Mouse (Mus musculus) hindlimb bud, embryonic 11.5 days (tissue): ENCODE measurements around the gene Grm8.

Source experiments
- DNase-seq: peaks from one replicate; pipeline ENCODE4 v3.0.0-alpha.2; 2012; ENCODE audit warnings: low read depth, low spot score; ENCODE audit errors: extremely low spot score

Grm8 gene

GRCm38 (mm10) chr6:28135001-28135401, at the start of gene Grm8:
Gene Grm8 (minus strand): TSS chr6:28135178.
- DNase-seq = no peak

GRCm38 (mm10) chr6:28169851-28170539, 35.0 kb upstream of the Grm8 start:
- no peak for DNase-seq

- no peak for DNase-seq
These were observed 25.4 kb upstream of the Grm8 start for GRCm38 (mm10) chr6:28160399-28160798.

- no peak for DNase-seq
These were observed 11.5 kb upstream of the Grm8 start for GRCm38 (mm10) chr6:28146445-28146844.

- no peak for DNase-seq
These were observed 7.4 kb upstream of the Grm8 start for GRCm38 (mm10) chr6:28142332-28142731.

- DNase-seq = peak; percentile 50
These were observed 644 bp upstream of the Grm8 start for GRCm38 (mm10) chr6:28135411-28136233.

- DNase-seq = no peak
These were observed 652 bp downstream of the Grm8 start for GRCm38 (mm10) chr6:28134251-28134801.

- no peak for DNase-seq
These were observed 1.5 kb downstream of the Grm8 start for GRCm38 (mm10) chr6:28133206-28134063.

- DNase-seq = no peak
These were observed 2.9 kb downstream of the Grm8 start for GRCm38 (mm10) chr6:28132056-28132455.

GRCm38 (mm10) chr6:28128871-28129270, 6.1 kb downstream of the Grm8 start:
- no peak for DNase-seq

- no peak for DNase-seq
These were observed 19.5 kb downstream of the Grm8 start for GRCm38 (mm10) chr6:28115519-28115918.

GRCm38 (mm10) chr6:28114916-28115315, 20.1 kb downstream of the Grm8 start:
- no peak for DNase-seq

- DNase-seq = no peak
These were observed 23.4 kb downstream of the Grm8 start for GRCm38 (mm10) chr6:28111551-28111950.

GRCm38 (mm10) chr6:28102608-28103316, 32.2 kb downstream of the Grm8 start:
- DNase-seq = no peak

- no peak for DNase-seq
These were observed 35.0 kb downstream of the Grm8 start for GRCm38 (mm10) chr6:28100001-28100400.

GRCm38 (mm10) chr6:28092511-28092910, 42.5 kb downstream of the Grm8 start:
- no peak for DNase-seq

GRCm38 (mm10) chr6:28091836-28092235, 43.1 kb downstream of the Grm8 start:
- no peak for DNase-seq

GRCm38 (mm10) chr6:28090981-28091380, 44.0 kb downstream of the Grm8 start:
- no peak for DNase-seq

- DNase-seq = no peak
These were observed 59.4 kb downstream of the Grm8 start for GRCm38 (mm10) chr6:28075534-28075933.

GRCm38 (mm10) chr6:28074470-28074869, 60.5 kb downstream of the Grm8 start:
- DNase-seq = no peak
